22 mouse cellular contexts compared by ENCODE assay signal in genomic region chr5:117905728-117906127, GRCm38 (mm10).
"Had no signal": no experiment of that assay in that cellular context is flagged by ENCODE, and none has a peak within 500 bp of the region (broad histone marks: within the 10 kb centered on the region; RNA-seq: fewer than 3 reads in every experiment).

No protein-coding gene starts in this region.

- ATAC-seq: hindbrain, embryonic 16.5 days; hindbrain, postnatal 0 days; inflammation-experienced regulatory T-cells, adult 6 months; intestine, embryonic 15.5 days; intestine, embryonic 16.5 days; intestine, postnatal 0 days had no signal

- DNase-seq: heart, postnatal 10 days; heart, postnatal 14 days; heart, postnatal 36 days; heart, postnatal 4 days; kidney, adult 11 months; kidney, adult 18-20 months; kidney, adult 2 months; kidney, adult 8-10 months; kidney, adult 9 months; kidney, postnatal 10 days; kidney, postnatal 14 days; kidney, postnatal 25 days; kidney, postnatal 36 days; kidney, postnatal 4 days; layer of hippocampus, adult 9-11 months; layer of hippocampus, postnatal 36 days had no signal
